Mouse (Mus musculus): ENCODE measurements around the gene Plod3. TPM values are rescaled to one million over a fixed set of nuclear protein-coding genes. Genes with fewer than 3 reads are reported as not detected.

Gene Plod3
- polyA plus RNA-seq, 1 experiment from 2014 or later, result 41.1 TPM

DNA sequence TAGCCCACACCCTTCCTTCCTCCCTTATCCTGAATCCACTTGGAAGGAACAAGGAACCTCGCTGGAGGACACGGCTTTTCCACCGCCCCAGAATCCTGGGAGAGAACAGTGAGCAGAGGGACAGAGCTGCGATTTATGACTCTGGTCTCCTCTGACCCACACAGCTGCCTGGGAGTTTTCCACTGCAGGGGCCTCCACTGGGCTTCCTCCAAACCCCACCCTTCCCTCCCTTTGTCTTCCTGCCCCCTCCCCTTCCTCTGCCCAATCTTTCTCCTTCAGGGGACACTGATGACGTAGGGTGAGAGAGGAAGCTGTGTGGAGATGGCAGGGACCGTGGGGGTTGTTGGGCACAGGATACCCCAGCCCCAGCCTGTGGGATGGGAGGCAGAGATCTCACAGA is 20.5 kb upstream of the Plod3 start, which contains the start of gene Cldn15:
TSS of gene Cldn15 (plus strand) at position 286 of the 400 bp plus-strand sequence.
- Histone ChIP-seq H3K27me3 (replicated peaks) (no peaks in the 10 kb centered on the region), H3K27ac (peak within 1 kb of the TSS; percentile 87), H3K4me3 (replicated peaks) (no peak within 1 kb of the TSS), H3K4me1 (replicated peaks) (peaks cover 46% of the 10 kb centered on the region), H3K9me3 (no peaks in the 10 kb centered on the region), H3K9ac (peak within 1 kb of the TSS; percentile 33), H3K36me3 (peaks cover 15% of the 10 kb centered on the region), H3K4me2 (replicated peaks) (peak within 1 kb of the TSS; percentile 46)
- ATAC-seq, result no peak; the same call in 1 of the 2 replicates
- 14% methylated on average over 6 of the region's 6 CpGs for WGBS

- Histone ChIP-seq H3K9me3 (no peaks in the 10 kb centered on the region), H3K4me3 (replicated peaks) (no peak overlapping the region), H3K27ac (peak overlapping the region; percentile 87), H3K36me3 (peaks cover 15% of the 10 kb centered on the region), H3K9ac (no peak overlapping the region), H3K27me3 (replicated peaks) (no peaks in the 10 kb centered on the region), H3K4me1 (replicated peaks) (peaks cover 43% of the 10 kb centered on the region), H3K4me2 (replicated peaks) (peak overlapping the region; percentile 46; the same call in 1 of the 2 replicates)
- WGBS, result 61% methylated on average over 4 of the region's 4 CpGs
- no peak for ATAC-seq
Measured at GRCm38 (mm10) chr5:136966861-136967455, 19.9 kb upstream of the Plod3 start.

GRCm38 (mm10) chr5:136967592-136967991 is 19.2 kb upstream of the Plod3 start:
- H3K9ac ChIP-seq, result no peak overlapping the region
- WGBS, result 33% methylated on average over 10 of the region's 10 CpGs
- peak overlapping the region; percentile 46 for H3K4me2 ChIP-seq (replicated peaks)

DNA sequence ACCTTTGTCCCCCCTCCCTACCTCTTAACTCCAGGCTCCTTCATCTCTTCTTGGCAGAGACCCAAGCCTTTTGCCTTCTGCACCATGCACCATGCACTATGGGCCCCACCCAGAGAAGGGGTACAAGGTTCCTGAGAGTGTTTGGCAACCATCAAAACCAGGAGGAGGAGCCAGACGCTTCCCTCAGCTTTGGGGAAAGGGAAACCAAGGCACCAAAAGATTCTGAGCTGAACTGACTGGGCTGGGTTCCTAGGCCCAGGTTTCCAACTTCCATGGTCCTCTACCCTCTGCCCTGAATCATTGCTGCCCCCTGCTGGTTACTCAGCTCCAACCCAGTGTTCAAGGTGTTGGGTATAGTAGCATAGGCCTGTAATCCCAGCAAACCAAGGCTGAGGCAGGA is 16.1 kb upstream of the Plod3 start:
- Histone ChIP-seq H3K36me3 (0 out of 2 replicates have a peak, but pooled peaks cover 4% of the 10 kb centered on the region), H3K9me3 (no peaks in the 10 kb centered on the region), H3K9ac (no peak overlapping the region), H3K4me1 (replicated peaks) (peaks cover 25% of the 10 kb centered on the region), H3K4me3 (replicated peaks) (no peak overlapping the region), H3K27ac (no peak overlapping the region), H3K27me3 (replicated peaks) (no peaks in the 10 kb centered on the region), H3K4me2 (replicated peaks) (no peak overlapping the region)
- 47% methylated on average over 1 of the region's 1 CpGs for WGBS
- ATAC-seq, result peak; percentile 72

More at GRCm38 (mm10) chr5:136967592-136967991, 19.2 kb upstream of the Plod3 start:
- peak; percentile 57 for ATAC-seq
- Histone ChIP-seq H3K36me3 (peaks cover 15% of the 10 kb centered on the region), H3K4me1 (replicated peaks) (peaks cover 43% of the 10 kb centered on the region), H3K9me3 (no peaks in the 10 kb centered on the region), H3K27ac (peak overlapping the region; percentile 87), H3K4me3 (replicated peaks) (peak overlapping the region; percentile 11; the same call in 1 of the 2 replicates), H3K27me3 (replicated peaks) (no peaks in the 10 kb centered on the region)

- 65% methylated on average over 8 of the region's 8 CpGs for WGBS
- no peak for ATAC-seq
- no peak overlapping the region for H3K9ac ChIP-seq
Measured at GRCm38 (mm10) chr5:136973670-136974069, 13.1 kb upstream of the Plod3 start.

GRCm38 (mm10) chr5:136977769-136978168 is 9.1 kb upstream of the Plod3 start:
- H3K27me3 ChIP-seq (replicated peaks), result no peaks in the 10 kb centered on the region
- peaks cover 13% of the 10 kb centered on the region for H3K36me3 ChIP-seq
- no peak overlapping the region for H3K27ac ChIP-seq
- no peaks in the 10 kb centered on the region for H3K4me1 ChIP-seq (replicated peaks)
- no peak overlapping the region for H3K4me2 ChIP-seq (replicated peaks)
- 67% methylated on average over 4 of the region's 4 CpGs for WGBS
- ATAC-seq, result no peak
- H3K9me3 ChIP-seq, result no peaks in the 10 kb centered on the region
- no peak overlapping the region for H3K9ac ChIP-seq
- no peak overlapping the region for H3K4me3 ChIP-seq (replicated peaks)

More at GRCm38 (mm10) chr5:136973670-136974069, 13.1 kb upstream of the Plod3 start:
- no peaks in the 10 kb centered on the region for H3K4me1 ChIP-seq (replicated peaks)
- no peaks in the 10 kb centered on the region for H3K36me3 ChIP-seq
- H3K27me3 ChIP-seq (replicated peaks), result no peaks in the 10 kb centered on the region
- H3K9me3 ChIP-seq, result no peaks in the 10 kb centered on the region
- no peak overlapping the region for H3K4me3 ChIP-seq (replicated peaks)
- H3K4me2 ChIP-seq (replicated peaks), result no peak overlapping the region
- no peak overlapping the region for H3K27ac ChIP-seq

GRCm38 (mm10) chr5:136979762-136980161 is 7.1 kb upstream of the Plod3 start:
- 88% methylated on average over 2 of the region's 2 CpGs for WGBS
- Histone ChIP-seq H3K4me2 (replicated peaks) (no peak overlapping the region), H3K9ac (no peak overlapping the region), H3K4me1 (replicated peaks) (no peaks in the 10 kb centered on the region), H3K27ac (no peak overlapping the region), H3K27me3 (replicated peaks) (no peaks in the 10 kb centered on the region), H3K36me3 (peaks cover 13% of the 10 kb centered on the region), H3K4me3 (replicated peaks) (no peak overlapping the region), H3K9me3 (no peaks in the 10 kb centered on the region)
- no peak for ATAC-seq

DNA sequence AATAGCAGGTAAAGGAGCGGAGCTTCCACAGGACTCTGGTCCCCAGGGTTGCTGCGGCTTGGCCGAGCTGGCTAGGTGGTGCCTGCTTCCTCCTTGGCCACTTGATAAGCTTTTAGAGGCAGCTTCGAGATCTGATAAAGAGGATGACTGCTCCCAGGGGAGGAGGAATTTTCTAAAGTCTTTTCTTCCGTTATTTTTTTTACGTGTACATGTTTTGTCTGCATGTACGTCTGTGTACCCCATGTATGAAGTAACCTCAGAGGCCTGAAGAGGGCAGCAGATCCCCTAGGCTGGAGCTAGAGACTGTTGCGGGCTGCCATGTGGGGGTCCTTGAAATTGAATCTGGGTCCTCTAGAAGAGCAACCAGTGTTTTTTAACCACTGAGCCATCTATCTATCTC is 5.8 kb upstream of the Plod3 start:
- peaks cover 13% of the 10 kb centered on the region for H3K36me3 ChIP-seq
- H3K4me3 ChIP-seq (replicated peaks), result no peak overlapping the region

GRCm38 (mm10) chr5:136982338-136982930 is 4.4 kb upstream of the Plod3 start:
- no peaks in the 10 kb centered on the region for H3K27me3 ChIP-seq (replicated peaks)
- H3K27ac ChIP-seq, result no peak overlapping the region
- H3K36me3 ChIP-seq, result peaks cover 13% of the 10 kb centered on the region
- no peak for ATAC-seq
- no peak overlapping the region for H3K4me2 ChIP-seq (replicated peaks)
- H3K4me1 ChIP-seq (replicated peaks), result peaks cover 5% of the 10 kb centered on the region; the same call in 1 of the 2 replicates
- no peak overlapping the region for H3K4me3 ChIP-seq (replicated peaks)
- H3K9ac ChIP-seq, result no peak overlapping the region
- 47% methylated on average over 16 of the region's 16 CpGs for WGBS
- H3K9me3 ChIP-seq, result no peaks in the 10 kb centered on the region

More for the DNA sequence above, 5.8 kb upstream of the Plod3 start:
- no peaks in the 10 kb centered on the region for H3K27me3 ChIP-seq (replicated peaks)
- WGBS, result 88% methylated on average over 8 of the region's 8 CpGs
- H3K9ac ChIP-seq, result no peak overlapping the region
- H3K27ac ChIP-seq, result no peak overlapping the region
- H3K4me2 ChIP-seq (replicated peaks), result no peak overlapping the region
- peaks cover 1% of the 10 kb centered on the region; the same call in 1 of the 2 replicates for H3K4me1 ChIP-seq (replicated peaks)
- no peak for ATAC-seq
- no peaks in the 10 kb centered on the region for H3K9me3 ChIP-seq

DNA sequence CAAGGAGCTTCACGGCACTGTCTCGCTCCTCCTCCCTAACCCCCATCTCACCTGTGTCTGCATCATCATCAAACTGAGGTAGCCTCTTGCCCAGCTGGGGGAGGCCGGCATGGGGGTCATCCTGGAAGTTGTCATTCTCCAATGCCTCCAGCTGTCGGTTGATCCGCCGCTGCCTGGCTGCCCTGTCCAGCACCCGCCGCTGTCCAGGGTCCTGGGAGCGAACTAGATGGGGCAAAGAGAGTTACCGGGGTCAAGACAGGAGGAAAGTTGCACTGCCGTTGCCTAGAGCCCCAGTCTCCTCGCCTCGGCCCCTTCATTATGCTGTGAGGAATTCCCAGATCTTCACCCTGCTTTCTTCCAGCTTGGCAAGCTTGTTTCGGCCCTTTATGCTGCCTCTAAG is 2.0 kb upstream of the Plod3 start:
- Histone ChIP-seq H3K36me3 (peaks cover 15% of the 10 kb centered on the region), H3K27ac (no peak overlapping the region), H3K9me3 (no peaks in the 10 kb centered on the region), H3K4me1 (replicated peaks) (peaks cover 13% of the 10 kb centered on the region), H3K27me3 (replicated peaks) (no peaks in the 10 kb centered on the region), H3K4me3 (replicated peaks) (no peak overlapping the region), H3K9ac (no peak overlapping the region), H3K4me2 (replicated peaks) (no peak overlapping the region)
- ATAC-seq, result no peak
- 48% methylated on average over 14 of the region's 14 CpGs for WGBS

DNA sequence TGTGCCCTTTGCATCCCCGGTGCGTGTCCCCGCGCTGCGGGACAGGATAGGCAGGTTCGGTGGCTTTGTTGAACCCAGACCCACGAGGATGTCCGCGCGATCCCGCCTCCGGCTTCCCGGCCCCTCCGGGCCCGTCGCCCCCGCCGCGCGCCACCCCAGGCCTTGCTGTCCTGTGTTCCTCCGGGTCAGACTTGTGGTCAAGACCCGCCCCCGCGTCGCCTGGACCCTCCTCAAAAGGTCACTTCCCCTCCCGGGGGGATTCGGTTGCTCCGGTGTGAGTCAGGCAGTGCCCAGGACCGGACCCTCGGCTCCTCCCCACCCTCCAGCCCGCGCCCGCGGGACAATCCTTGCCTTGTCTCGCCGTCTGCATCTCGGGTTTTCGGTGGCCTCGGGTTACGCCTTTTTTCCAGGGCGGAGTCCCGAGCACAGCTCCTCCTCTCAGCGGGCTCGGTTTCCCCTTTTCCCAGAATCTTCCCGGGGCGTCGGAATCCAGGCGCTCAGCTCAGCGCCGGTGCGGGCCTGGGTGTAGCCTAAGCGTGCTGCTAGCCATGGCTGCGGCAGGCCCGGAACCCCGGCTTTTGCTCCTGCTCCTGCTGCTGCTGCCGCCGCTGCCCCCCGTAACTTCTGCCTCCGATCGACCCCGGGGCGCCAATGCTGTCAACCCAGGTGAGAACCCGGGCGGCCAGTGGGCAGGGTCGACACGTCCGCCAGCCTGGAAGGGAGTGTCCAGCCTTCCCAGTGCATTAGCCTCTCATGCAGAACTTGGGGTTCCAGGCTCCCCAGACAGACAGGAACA is 517 bp downstream of the Plod3 start:
- ATAC-seq, result peak; percentile 82
- H3K9ac ChIP-seq, result peak overlapping the region; percentile 93
- H3K4me1 ChIP-seq (replicated peaks), result peaks cover 13% of the 10 kb centered on the region
- H3K36me3 ChIP-seq, result peaks cover 27% of the 10 kb centered on the region
- under 1% methylated on average over 67 of the region's 67 CpGs for WGBS
- H3K9me3 ChIP-seq, result no peaks in the 10 kb centered on the region
- peak overlapping the region; percentile 95 for H3K27ac ChIP-seq
- H3K27me3 ChIP-seq (replicated peaks), result no peaks in the 10 kb centered on the region
- peak overlapping the region; percentile 91 for H3K4me3 ChIP-seq (replicated peaks)
- H3K4me2 ChIP-seq (replicated peaks), result peak overlapping the region; percentile 76

GRCm38 (mm10) chr5:136987934-136988271 is 1.1 kb downstream of the Plod3 start, which contains the start of gene Znhit1:
Gene Znhit1 (minus strand): TSS chr5:136988021.
- peaks cover 13% of the 10 kb centered on the region for H3K4me1 ChIP-seq (replicated peaks)
- H3K36me3 ChIP-seq, result peaks cover 27% of the 10 kb centered on the region
- no peaks in the 10 kb centered on the region for H3K27me3 ChIP-seq (replicated peaks)
- peak within 1 kb of the TSS; percentile 91 for H3K4me3 ChIP-seq (replicated peaks)
- peak within 1 kb of the TSS; percentile 76 for H3K4me2 ChIP-seq (replicated peaks)
- peak; percentile 11; the same call in 1 of the 2 replicates for ATAC-seq
- H3K9ac ChIP-seq, result peak within 1 kb of the TSS; percentile 93
- peak within 1 kb of the TSS; percentile 95 for H3K27ac ChIP-seq
- H3K9me3 ChIP-seq, result no peaks in the 10 kb centered on the region
- 3% methylated on average over 12 of the region's 12 CpGs for WGBS
